Mouse (Mus musculus) cortical plate, adult 2 months (tissue): ENCODE measurements around the gene Mecr.

Experiments
- CTCF ChIP-seq: fragments of 200-500 bp; IDR thresholded peaks from 2 replicates; pipeline ENCODE4 v1.5.1; 2011; ENCODE audit warnings: mild to moderate bottlenecking, control low read depth, low read length; ENCODE audit not compliant: insufficient read depth; ENCODE audit errors: extremely low read depth
- POLR2A ChIP-seq: fragments of 200-500 bp; IDR thresholded peaks from 2 replicates; pipeline ENCODE4 v1.6.1; 2011; ENCODE audit warnings: mild to moderate bottlenecking, low read length, control low read depth; ENCODE audit not compliant: insufficient read depth; ENCODE audit errors: extremely low read depth

GRCm38 (mm10) chr4:131815774-131816173 is 27.5 kb upstream of the Mecr start:
- TF ChIP-seq CTCF: no peak
- TF ChIP-seq POLR2A: no peak
